Mouse (Mus musculus) urinary bladder, postnatal 14 days (tissue): Measurements from ENCODE around the gene Pipox.

Experiments used
- DNase-seq: peaks from one replicate; pipeline ENCODE4 v3.0.0; 2021; ENCODE audit warnings: low spot score

Pipox gene

GRCm38 (mm10) chr11:77847599-77848128 is 46.2 kb downstream of the Pipox start:
- DNase-seq = no peak

GRCm38 (mm10) chr11:77843906-77844200 is 50.0 kb downstream of the Pipox start:
- no peak for DNase-seq

- no peak for DNase-seq
These were observed 50.6 kb downstream of the Pipox start for GRCm38 (mm10) chr11:77843068-77843905.

GRCm38 (mm10) chr11:77840523-77841245 is 53.2 kb downstream of the Pipox start:
- DNase-seq = no peak

GRCm38 (mm10) chr11:77837856-77838255 is 56.0 kb downstream of the Pipox start:
- peak; percentile 37 for DNase-seq

DNA sequence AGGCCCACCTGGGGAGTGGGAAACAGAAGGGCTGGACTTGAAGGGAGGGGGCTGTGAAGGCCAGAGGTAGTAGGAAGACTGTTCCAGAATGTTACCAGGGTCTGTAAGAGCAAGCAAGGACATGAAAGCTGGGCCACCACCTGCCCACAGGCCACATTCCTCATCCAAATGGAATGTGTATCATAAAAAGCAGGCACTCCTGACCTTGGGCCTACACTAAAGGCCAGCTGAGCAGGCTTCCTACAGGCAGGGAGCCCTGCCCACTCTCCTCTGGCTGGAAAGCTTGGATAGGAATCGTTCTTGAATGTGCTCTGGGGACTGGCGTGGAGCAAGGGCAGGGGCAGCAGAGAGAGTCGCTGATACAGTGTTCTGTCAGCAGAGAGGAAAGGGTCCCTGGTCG is 57.1 kb downstream of the Pipox start:
- peak; percentile 53 for DNase-seq

GRCm38 (mm10) chr11:77836290-77836689 is 57.6 kb downstream of the Pipox start:
- no peak for DNase-seq

GRCm38 (mm10) chr11:77835109-77835508 is 58.8 kb downstream of the Pipox start:
- DNase-seq = no peak

DNA sequence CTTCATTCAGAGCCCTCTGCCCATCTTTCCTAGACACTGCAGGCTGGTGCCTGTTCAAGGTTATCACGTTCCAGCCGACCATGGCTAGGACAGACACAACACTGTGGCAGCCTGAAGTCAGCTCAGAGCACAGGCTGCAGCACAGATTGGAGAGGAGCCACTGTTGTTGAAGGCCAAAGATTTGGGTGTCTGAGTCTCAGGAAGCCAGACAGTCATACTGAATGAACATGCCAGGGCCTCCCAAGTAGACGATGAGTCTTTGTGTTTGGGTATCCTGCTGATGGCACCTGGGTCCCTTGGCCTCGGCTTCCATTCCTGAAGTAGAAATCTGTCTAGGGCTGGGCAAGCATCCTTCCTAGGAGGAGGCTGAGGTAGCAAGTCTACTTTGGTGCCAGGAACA is 61.4 kb downstream of the Pipox start:
- DNase-seq = no peak

DNA sequence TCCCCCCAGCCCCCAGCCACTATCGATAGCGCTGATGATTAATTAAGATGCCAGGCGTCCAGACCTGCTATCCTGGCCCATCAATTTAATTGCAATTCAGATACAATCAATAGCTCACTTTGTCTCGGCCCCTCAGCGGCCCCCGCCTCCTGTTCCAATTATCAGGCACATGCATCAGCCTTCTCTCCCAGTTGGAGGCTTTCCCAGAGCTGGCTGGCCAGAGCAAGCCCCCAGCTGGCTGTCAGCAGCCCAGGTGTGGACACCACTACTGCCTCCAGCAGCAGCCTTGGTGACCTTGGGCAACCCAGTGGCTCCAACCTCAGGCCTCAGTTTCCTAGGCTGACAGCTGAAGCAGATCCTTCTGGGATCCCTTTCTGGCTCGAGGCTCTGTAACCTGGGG is 63.0 kb downstream of the Pipox start:
- no peak for DNase-seq
